Mouse (Mus musculus) hindbrain, embryonic 13.5 days (tissue): ENCODE results near the gene Zmym5. TPM values are rescaled to one million over a fixed set of nuclear protein-coding genes. Genes with fewer than 3 reads are reported as not detected.
"Not testable (repeated sequence)": the region's sequence is repeated elsewhere in the genome, so short reads cannot be mapped to it uniquely, and the experiment has no call there.

ENCODE experiments used
- ATAC-seq: fragments of 200-750 bp; cut with Nextera tagmentation; 2 replicates; pipeline ENCODE4 v1.8.0; 2017; ENCODE audit warnings: moderate TSS enrichment; ENCODE audit not compliant: low FRiP score
- H3K27ac ChIP-seq: fragments of 300-500 bp; sonication (generic); 2 replicates; pipeline ENCODE4 v1.5.1; 2015; ENCODE audit warnings: inconsistent platforms, mild to moderate bottlenecking, moderate library complexity
- H3K27me3 ChIP-seq: fragments of 300-500 bp; sonication (generic); 2 replicates; pipeline ENCODE4 v1.6.1; 2015; ENCODE audit warnings: mild to moderate bottlenecking, inconsistent platforms
- H3K36me3 ChIP-seq: fragments of 300-500 bp; sonication (generic); 2 replicates; pipeline ENCODE4 v1.6.1; 2015; ENCODE audit warnings: mild to moderate bottlenecking, inconsistent platforms
- H3K4me1 ChIP-seq: fragments of 300-500 bp; sonication (generic); replicated peaks from 2 replicates; pipeline ENCODE4 v1.6.1; 2015; ENCODE audit warnings: inconsistent platforms
- H3K4me2 ChIP-seq: fragments of 300-500 bp; sonication (generic); 2 replicates; pipeline ENCODE4 v1.6.1; 2015; ENCODE audit warnings: inconsistent platforms, mild to moderate bottlenecking, moderate library complexity
- H3K4me3 ChIP-seq: fragments of 300-500 bp; sonication (generic); 2 replicates; pipeline ENCODE4 v1.5.1; 2015; ENCODE audit warnings: mild to moderate bottlenecking, inconsistent platforms
- H3K9ac ChIP-seq: fragments of 300-500 bp; sonication (generic); 2 replicates; pipeline ENCODE4 v1.6.1; 2015; ENCODE audit warnings: mild to moderate bottlenecking, inconsistent platforms
- H3K9me3 ChIP-seq: fragments of 300-500 bp; sonication (generic); 2 replicates; pipeline ENCODE4 v1.6.1; 2016; ENCODE audit warnings: inconsistent platforms
- WGBS: fragments of 180-500 bp; shearing (Covaris S2); methylation state at CpG from one replicate; pipeline ENCODE4 v1.1.7; 2015; 5-methylcytosine and 5-hydroxymethylcytosine counted together
- polyA plus RNA-seq: library from polyadenylated mRNA; unstranded; fragments of >200 nt; fragmentation: Nextera tagmentation; extraction: Ambion mirVana; gene quantifications from 2 replicates; pipeline ENCODE4 v1.2.1, GENCODE M21; 2015

The Zmym5 gene
- polyA plus RNA-seq, 1 experiment from 2014 or later = 33.7 TPM

DNA sequence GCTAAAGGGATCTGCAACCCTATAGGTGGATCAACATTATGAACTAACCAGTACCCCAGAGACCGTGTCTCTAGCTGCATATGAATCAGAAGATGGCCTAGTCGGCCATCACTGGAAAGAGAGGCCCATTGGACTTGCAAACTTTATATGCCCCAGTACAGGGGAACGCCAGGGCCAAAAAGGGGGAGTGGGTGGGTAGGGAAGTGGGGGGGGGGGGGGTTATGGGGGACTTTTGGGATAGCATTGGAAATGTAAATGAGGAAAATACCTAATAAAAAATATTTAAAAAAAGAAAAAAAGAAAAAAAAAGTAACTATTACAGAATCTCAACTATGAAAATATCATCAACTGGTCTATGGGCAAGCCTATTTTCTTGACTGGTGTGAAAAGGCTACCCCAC lies 46.4 kb downstream of the Zmym5 start:
- not testable (repeated sequence) for H3K9me3 ChIP-seq, H3K4me2 ChIP-seq, ATAC-seq, H3K4me3 ChIP-seq, H3K27me3 ChIP-seq, H3K4me1 ChIP-seq, H3K27ac ChIP-seq, H3K9ac ChIP-seq
- peaks cover 41% of the 10 kb centered on the region for H3K36me3 ChIP-seq
- 94% methylated on average over 3 of the region's 3 CpGs for WGBS

DNA sequence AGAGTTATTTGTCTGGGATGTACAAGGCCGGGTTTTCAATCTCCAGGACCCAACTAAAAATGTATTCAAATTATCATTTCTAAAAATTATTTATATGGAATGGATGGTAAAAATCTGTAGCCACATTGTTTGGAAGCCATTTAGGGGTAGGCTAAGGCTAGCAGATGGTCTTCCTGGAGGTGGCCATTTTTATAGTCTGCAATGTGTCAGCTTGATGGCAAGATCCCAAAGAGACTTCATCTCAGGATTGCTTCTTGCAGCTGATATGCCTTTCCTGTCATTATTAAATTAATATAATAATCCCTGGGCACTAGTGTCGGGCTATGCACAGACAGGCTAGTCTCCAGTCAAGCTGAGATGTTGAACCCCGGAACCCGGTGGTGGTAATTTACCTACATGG lies 60.2 kb downstream of the Zmym5 start:
- H3K27ac ChIP-seq = no peak overlapping the region
- H3K4me2 ChIP-seq = no peak overlapping the region
- H3K36me3 ChIP-seq = peaks cover 30% of the 10 kb centered on the region
- no peak overlapping the region for H3K4me3 ChIP-seq
- no peak overlapping the region for H3K9ac ChIP-seq
- no peaks in the 10 kb centered on the region for H3K9me3 ChIP-seq
- H3K4me1 ChIP-seq = no peaks in the 10 kb centered on the region
- no peaks in the 10 kb centered on the region for H3K27me3 ChIP-seq
- 83% methylated on average over 4 of the region's 4 CpGs for WGBS
- no peak for ATAC-seq

Other genes with a start within 250 kb of the Zmym5 start
- 7.3 and 8.2 TPM in 2 replicates for gene Cenpj, start 236.3 kb downstream of the Zmym5 start, polyA plus RNA-seq
- 1.6 and 1.7 TPM in 2 replicates for gene Parp4, start 236.1 kb downstream of the Zmym5 start, polyA plus RNA-seq
- 48.2 and 48.5 TPM in 2 replicates for gene Mphosph8, start 143.5 kb downstream of the Zmym5 start, polyA plus RNA-seq
- 40.6 and 45.7 TPM in 2 replicates for gene Pspc1, start 33.4 kb downstream of the Zmym5 start, polyA plus RNA-seq
- gene Zmym2, start 74.9 kb upstream of the Zmym5 start, polyA plus RNA-seq = 70.1 and 77.0 TPM in 2 replicates
- 0.27 and 0.69 TPM in 2 replicates for gene Gja3, start 246.4 kb upstream of the Zmym5 start, polyA plus RNA-seq